Mouse (Mus musculus) liver, embryonic 14.5 days (tissue): ENCODE measurements at regions not wholly inside any gene's neighbourhood (a gene's known extent, or its start where the extent isn't known, plus 50 kb on each side); places are given as distances from the start of the nearest gene placed in this dataset.

Source experiments
- CTCF ChIP-seq: IDR thresholded peaks from 2 replicates; pipeline ENCODE4 v1.5.1; 2016; ENCODE audit warnings: antibody characterized with exemption, low read depth, control low read depth
- EP300 ChIP-seq: IDR thresholded peaks from 2 replicates; pipeline ENCODE4 v1.6.1; 2016; ENCODE audit warnings: antibody characterized with exemption, low read depth

DNA sequence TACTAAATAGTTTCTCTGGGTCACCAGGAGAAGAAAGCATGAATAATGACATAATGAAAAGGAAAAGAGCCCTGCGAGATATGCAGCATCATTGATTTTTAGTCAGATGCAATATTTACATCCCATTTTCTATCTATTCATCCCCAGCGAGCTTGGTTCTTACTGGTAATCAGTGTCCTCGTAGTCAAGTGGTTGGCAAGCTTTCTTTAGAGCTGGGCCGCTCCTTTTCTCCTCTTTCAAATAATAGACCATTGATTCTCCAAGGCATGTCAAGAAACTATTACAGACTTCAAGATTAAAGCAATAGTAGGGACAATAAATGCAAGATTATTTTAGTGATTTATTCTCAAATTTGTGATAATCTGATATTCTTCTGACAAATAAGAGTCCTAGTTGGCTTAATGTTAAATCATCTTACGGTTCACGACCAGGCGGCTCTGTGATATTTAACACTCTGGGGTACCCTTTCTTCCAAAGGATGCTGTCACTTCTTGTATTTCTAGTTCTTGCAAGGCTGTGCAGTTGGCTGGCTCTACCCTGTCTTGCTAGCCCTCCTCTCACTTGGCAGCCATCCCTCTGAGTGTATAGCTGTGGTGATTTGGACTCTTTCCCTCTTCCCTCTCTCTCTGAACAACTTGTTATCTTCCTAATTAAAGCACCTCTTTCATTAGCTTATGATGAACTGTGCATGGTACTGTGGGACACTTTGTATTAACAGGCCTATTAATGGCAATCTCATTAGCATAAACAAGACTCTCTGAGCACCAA lies 185.6 kb upstream of the Usp25 start:
- no peak for TF ChIP-seq CTCF
- no peak for TF ChIP-seq EP300
